Mouse (Mus musculus) midbrain, postnatal 0 days (tissue): ENCODE measurements at regions not wholly inside any gene's neighbourhood (a gene's known extent, or its start where the extent isn't known, plus 50 kb on each side); places are given as distances from the start of the nearest gene placed in this dataset.
A peak's percentile ranks its signal among the peaks of the same experiment; 100 is the strongest.

Source experiments
- ATAC-seq: fragments of 200-750 bp; cut with Nextera tagmentation; 2 replicates; pipeline ENCODE4 v1.8.0; 2017; ENCODE audit warnings: moderate number of reproducible peaks, mild to moderate bottlenecking, moderate TSS enrichment, moderate library complexity; ENCODE audit not compliant: low FRiP score
- DNase-seq: peaks from one replicate; pipeline ENCODE4 v3.0.0-alpha.2; 2015; ENCODE audit warnings: low spot score
- H3K27ac ChIP-seq: fragments of 300-500 bp; sonication (generic); 2 replicates; pipeline ENCODE4 v1.5.1; 2014; ENCODE audit warnings: low read depth, mild to moderate bottlenecking, low read length, mixed read lengths
- H3K27me3 ChIP-seq: fragments of 300-500 bp; sonication (generic); 2 replicates; pipeline ENCODE4 v1.6.1; 2014; ENCODE audit warnings: low read length, control low read depth, mixed read lengths; ENCODE audit not compliant: insufficient read depth
- H3K36me3 ChIP-seq: fragments of 300-500 bp; sonication (generic); 2 replicates; pipeline ENCODE4 v1.6.1; 2014; ENCODE audit warnings: low read length, control low read depth, mixed read lengths; ENCODE audit not compliant: insufficient read depth
- H3K4me1 ChIP-seq: fragments of 300-500 bp; sonication (generic); 2 replicates; pipeline ENCODE4 v1.6.1; 2014; ENCODE audit warnings: mild to moderate bottlenecking, control low read depth, antibody characterized with exemption, low read length, mixed read lengths; ENCODE audit not compliant: insufficient read depth
- H3K4me2 ChIP-seq: fragments of 300-500 bp; sonication (generic); 2 replicates; pipeline ENCODE4 v1.6.1; 2014; ENCODE audit warnings: low read depth, mild to moderate bottlenecking, low read length, mixed read lengths; ENCODE audit not compliant: poor library complexity, severe bottlenecking
- H3K4me3 ChIP-seq: fragments of 300-500 bp; sonication (generic); 2 replicates; pipeline ENCODE4 v1.5.1; 2014; ENCODE audit warnings: low read depth, mild to moderate bottlenecking, low read length, moderate library complexity
- H3K9ac ChIP-seq: fragments of 300-500 bp; sonication (generic); replicated peaks from 2 replicates; pipeline ENCODE4 v1.6.1; 2014; ENCODE audit warnings: mild to moderate bottlenecking, low read length, moderate library complexity, mixed read lengths; ENCODE audit not compliant: poor library complexity, severe bottlenecking
- H3K9me3 ChIP-seq: fragments of 300-500 bp; sonication (generic); 2 replicates; pipeline ENCODE4 v1.6.1; 2016; ENCODE audit warnings: low read length, control low read depth
- CTCF ChIP-seq: IDR thresholded peaks from 2 replicates; pipeline ENCODE4 v1.5.1; 2016; ENCODE audit warnings: antibody characterized with exemption, mild to moderate bottlenecking
- WGBS: fragments of 180-500 bp; shearing (Covaris S2); extraction: QIAGEN DNeasy Blood & Tissue Kit; methylation state at CpG from one replicate; pipeline ENCODE4 v1.1.7; 2014; 5-methylcytosine and 5-hydroxymethylcytosine counted together

- WGBS = 50% methylated on average over 4 of the region's 4 CpGs
- peak; percentile 35 for TF ChIP-seq CTCF
- DNase-seq = no peak
These were observed 82.1 kb downstream of the Tpra1 start for GRCm38 (mm10) chr6:88984170-88984569.

GRCm38 (mm10) chr6:88984863-88985262 is 82.8 kb downstream of the Tpra1 start:
- H3K4me3 ChIP-seq = no peak overlapping the region
- H3K9me3 ChIP-seq = no peaks in the 10 kb centered on the region
- TF ChIP-seq CTCF = no peak
- H3K4me2 ChIP-seq = no peak overlapping the region
- DNase-seq (no peak), ATAC-seq (no peak)
- H3K36me3 ChIP-seq = no peaks in the 10 kb centered on the region
- H3K27ac ChIP-seq = no peak overlapping the region
- H3K4me1 ChIP-seq = peaks cover 19% of the 10 kb centered on the region
- WGBS = 48% methylated on average over 4 of the region's 4 CpGs
- no peaks in the 10 kb centered on the region for H3K27me3 ChIP-seq
- no peak overlapping the region for H3K9ac ChIP-seq

More at GRCm38 (mm10) chr6:88984170-88984569, 82.1 kb downstream of the Tpra1 start:
- H3K9me3 ChIP-seq = no peaks in the 10 kb centered on the region
- H3K27ac ChIP-seq = peak overlapping the region; percentile 57
- H3K4me2 ChIP-seq = no peak overlapping the region
- H3K4me3 ChIP-seq = no peak overlapping the region
- no peak overlapping the region for H3K9ac ChIP-seq
- no peaks in the 10 kb centered on the region for H3K36me3 ChIP-seq
- H3K4me1 ChIP-seq = peaks cover 19% of the 10 kb centered on the region
- no peaks in the 10 kb centered on the region for H3K27me3 ChIP-seq
- ATAC-seq = no peak

- Histone ChIP-seq H3K9me3 (no peaks in the 10 kb centered on the region), H3K27me3 (no peaks in the 10 kb centered on the region), H3K27ac (no peak overlapping the region), H3K4me2 (no peak overlapping the region), H3K4me3 (no peak overlapping the region), H3K9ac (no peak overlapping the region), H3K36me3 (no peaks in the 10 kb centered on the region), H3K4me1 (peaks cover 12% of the 10 kb centered on the region)
- no peak for DNase-seq
- 94% methylated on average over 10 of the region's 10 CpGs for WGBS
- no peak for ATAC-seq
- TF ChIP-seq CTCF = no peak
These were observed 86.5 kb downstream of the Tpra1 start for GRCm38 (mm10) chr6:88988551-88988950.

DNA sequence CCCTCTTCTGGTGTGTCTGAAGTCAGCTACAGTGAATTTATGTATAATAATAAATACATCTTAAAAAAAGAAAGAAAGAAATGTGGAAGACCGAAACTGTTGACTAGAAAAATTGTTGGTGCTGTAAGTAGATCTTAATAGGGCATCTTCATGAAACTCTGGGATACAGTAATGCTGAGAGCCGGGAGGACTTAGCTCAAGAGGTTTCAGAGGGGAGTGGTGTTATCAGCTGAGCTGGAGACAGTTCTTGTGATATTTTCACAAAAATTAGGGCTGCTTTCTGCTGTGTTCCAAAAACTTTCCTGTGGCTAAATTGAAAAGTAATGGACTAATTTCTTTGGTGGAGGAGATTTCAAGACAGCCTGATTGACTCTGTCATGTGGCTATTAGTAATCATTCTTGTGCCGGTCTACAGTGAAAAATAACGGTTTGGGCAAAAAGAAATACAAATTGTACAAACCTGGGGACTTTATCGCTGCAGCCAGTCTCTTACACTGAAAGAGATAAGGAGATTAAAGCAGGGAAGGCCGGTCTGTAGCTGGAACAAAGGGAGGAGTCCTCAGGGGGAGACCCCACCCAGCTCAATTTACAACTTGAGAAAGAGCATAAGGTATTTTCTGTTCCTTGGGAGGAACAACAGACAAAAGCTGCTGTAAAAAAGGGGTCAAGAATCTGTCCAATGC is 87.7 kb downstream of the Tpra1 start:
- no peak overlapping the region for H3K4me2 ChIP-seq
- TF ChIP-seq CTCF = no peak
- ATAC-seq (no peak), DNase-seq (no peak)
- H3K9ac ChIP-seq = no peak overlapping the region
- no peaks in the 10 kb centered on the region for H3K36me3 ChIP-seq
- H3K27ac ChIP-seq = no peak overlapping the region
- H3K4me1 ChIP-seq = peaks cover 3% of the 10 kb centered on the region; the same call in 1 of the 2 replicates
- no peak overlapping the region for H3K4me3 ChIP-seq
- WGBS = 51% methylated on average over 6 of the region's 6 CpGs
- H3K27me3 ChIP-seq = no peaks in the 10 kb centered on the region
- no peaks in the 10 kb centered on the region for H3K9me3 ChIP-seq

DNA sequence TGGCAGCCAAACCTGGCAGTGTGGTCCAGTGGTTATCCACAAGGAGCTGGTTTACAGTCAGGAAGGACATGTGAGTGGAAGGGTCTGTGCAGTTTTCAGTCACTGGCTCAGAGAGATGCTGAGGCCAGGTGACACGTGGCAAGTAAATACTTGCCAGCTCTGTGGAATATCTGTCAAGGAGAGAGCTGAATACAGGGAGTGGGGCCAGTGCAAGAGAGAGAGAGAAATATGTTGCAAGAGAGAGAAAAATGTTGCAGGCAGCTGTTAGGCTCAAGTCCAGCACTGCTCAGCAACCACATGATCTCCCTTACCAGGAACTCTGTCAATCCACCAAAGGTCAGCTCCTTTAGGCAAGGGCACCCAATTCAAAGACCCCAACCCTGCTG is 88.2 kb downstream of the Tpra1 start:
- H3K9me3 ChIP-seq = no peaks in the 10 kb centered on the region
- no peak overlapping the region for H3K4me2 ChIP-seq
- WGBS = 22% methylated on average over 1 of the region's 1 CpGs
- no peaks in the 10 kb centered on the region for H3K27me3 ChIP-seq
- DNase-seq = no peak
- H3K4me1 ChIP-seq = no peaks in the 10 kb centered on the region
- no peak overlapping the region for H3K4me3 ChIP-seq
- H3K36me3 ChIP-seq = no peaks in the 10 kb centered on the region
- no peak overlapping the region for H3K9ac ChIP-seq
- no peak for ATAC-seq
- no peak overlapping the region for H3K27ac ChIP-seq
- no peak for TF ChIP-seq CTCF

- no peaks in the 10 kb centered on the region for H3K4me1 ChIP-seq
- DNase-seq (no peak), ATAC-seq (no peak)
- H3K27me3 ChIP-seq = no peaks in the 10 kb centered on the region
- TF ChIP-seq CTCF = no peak
- no peak overlapping the region for H3K4me2 ChIP-seq
- no peaks in the 10 kb centered on the region for H3K9me3 ChIP-seq
- H3K27ac ChIP-seq = no peak overlapping the region
- H3K36me3 ChIP-seq = no peaks in the 10 kb centered on the region
- no peak overlapping the region for H3K9ac ChIP-seq
- WGBS = 90% methylated on average over 3 of the region's 3 CpGs
- H3K4me3 ChIP-seq = no peak overlapping the region
These were observed 93.0 kb downstream of the Tpra1 start for GRCm38 (mm10) chr6:88995077-88995476.
